Mouse (Mus musculus) midbrain, embryonic 16.5 days (tissue): Measurements from ENCODE around the gene Prkcsh. TPM values are rescaled to one million over a fixed set of nuclear protein-coding genes. Genes with fewer than 3 reads are reported as not detected.

Experiments used
- ATAC-seq: fragments of 200-750 bp; cut with Nextera tagmentation; 2 replicates; pipeline ENCODE4 v1.8.0; 2017; ENCODE audit warnings: moderate TSS enrichment
- H3K27ac ChIP-seq: fragments of 300-500 bp; sonication (generic); 2 replicates; pipeline ENCODE4 v1.5.1; 2014; ENCODE audit warnings: mild to moderate bottlenecking, low read length, mixed read lengths
- H3K27me3 ChIP-seq: fragments of 300-500 bp; sonication (generic); 2 replicates; pipeline ENCODE4 v1.6.1; 2014; ENCODE audit warnings: low read depth, low read length, mixed read lengths; ENCODE audit not compliant: control insufficient read depth, insufficient read depth
- H3K36me3 ChIP-seq: fragments of 300-500 bp; sonication (generic); 2 replicates; pipeline ENCODE4 v1.6.1; 2014; ENCODE audit warnings: mild to moderate bottlenecking, low read length, moderate library complexity, mixed read lengths; ENCODE audit not compliant: control insufficient read depth, insufficient read depth
- H3K4me1 ChIP-seq: fragments of 300-500 bp; sonication (generic); 2 replicates; pipeline ENCODE4 v1.6.1; 2014; ENCODE audit warnings: mild to moderate bottlenecking, low read length, mixed read lengths; ENCODE audit not compliant: control insufficient read depth, insufficient read depth
- H3K4me2 ChIP-seq: fragments of 300-500 bp; sonication (generic); 2 replicates; pipeline ENCODE4 v1.6.1; 2014; ENCODE audit warnings: mild to moderate bottlenecking, low read length, mixed read lengths
- H3K4me3 ChIP-seq: fragments of 300-500 bp; sonication (generic); 2 replicates; pipeline ENCODE4 v1.5.1; 2014; ENCODE audit warnings: low read depth, mild to moderate bottlenecking, low read length, moderate library complexity, mixed read lengths
- H3K9ac ChIP-seq: fragments of 300-500 bp; sonication (generic); 2 replicates; pipeline ENCODE4 v1.6.1; 2014; ENCODE audit warnings: low read depth, low read length, mixed read lengths
- H3K9me3 ChIP-seq: fragments of 300-500 bp; sonication (generic); replicated peaks from 2 replicates; pipeline ENCODE4 v1.6.1; 2014; ENCODE audit warnings: mild to moderate bottlenecking, low read length, mixed read lengths; ENCODE audit not compliant: control insufficient read depth, poor library complexity, severe bottlenecking
- WGBS: fragments of 180-500 bp; shearing (Covaris S2); extraction: QIAGEN DNeasy Blood & Tissue Kit; methylation state at CpG from one replicate; pipeline ENCODE4 v1.1.7; 2014; 5-methylcytosine and 5-hydroxymethylcytosine counted together
- polyA plus RNA-seq: library from polyadenylated mRNA; unstranded; fragments of >200 nt; fragmentation: Nextera tagmentation; extraction: Ambion mirVana; gene quantifications from 2 replicates; pipeline ENCODE4 v1.2.1, GENCODE M21; 2015

Prkcsh gene
- polyA plus RNA-seq, 1 experiment from 2014 or later, result 83.0 TPM

DNA sequence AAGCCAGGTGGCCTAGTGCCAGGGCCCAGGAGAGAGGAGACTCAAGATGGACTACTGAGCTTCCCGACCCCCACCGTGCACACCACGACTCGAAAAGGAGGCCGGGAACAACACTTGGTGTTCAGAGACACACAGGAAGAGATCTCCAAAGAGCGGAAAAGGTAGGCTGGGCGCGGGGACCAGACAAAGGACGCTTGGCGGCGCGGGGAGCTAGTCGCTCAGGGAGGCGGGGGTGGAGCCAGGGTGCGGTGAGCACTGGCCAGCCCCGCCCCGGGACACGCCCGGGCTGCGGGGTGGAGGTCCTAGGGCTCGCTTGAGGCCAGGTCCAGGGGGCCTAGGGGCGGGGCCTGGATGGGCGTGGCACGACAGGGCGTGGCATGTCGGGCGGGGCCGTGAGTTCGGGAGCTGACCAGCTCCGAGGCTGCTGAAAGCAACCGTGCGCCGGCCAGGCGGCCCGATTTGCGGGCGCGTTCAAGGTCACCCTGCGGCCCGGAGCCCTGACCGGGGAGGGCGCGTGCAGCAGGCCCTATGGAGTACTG lies 47.8 kb downstream of the Prkcsh start:
- H3K27me3 ChIP-seq, result no peaks in the 10 kb centered on the region
- peak overlapping the region; percentile 98 for H3K4me3 ChIP-seq
- H3K4me1 ChIP-seq, result peaks cover 33% of the 10 kb centered on the region
- no peaks in the 10 kb centered on the region for H3K36me3 ChIP-seq
- H3K4me2 ChIP-seq, result peak overlapping the region; percentile 91
- WGBS, result under 1% methylated on average over 40 of the region's 43 CpGs
- peak; percentile 8 for ATAC-seq
- H3K9ac ChIP-seq, result peak overlapping the region; percentile 99
- H3K27ac ChIP-seq, result peak overlapping the region; percentile 95
- H3K9me3 ChIP-seq, result no peaks in the 10 kb centered on the region

DNA sequence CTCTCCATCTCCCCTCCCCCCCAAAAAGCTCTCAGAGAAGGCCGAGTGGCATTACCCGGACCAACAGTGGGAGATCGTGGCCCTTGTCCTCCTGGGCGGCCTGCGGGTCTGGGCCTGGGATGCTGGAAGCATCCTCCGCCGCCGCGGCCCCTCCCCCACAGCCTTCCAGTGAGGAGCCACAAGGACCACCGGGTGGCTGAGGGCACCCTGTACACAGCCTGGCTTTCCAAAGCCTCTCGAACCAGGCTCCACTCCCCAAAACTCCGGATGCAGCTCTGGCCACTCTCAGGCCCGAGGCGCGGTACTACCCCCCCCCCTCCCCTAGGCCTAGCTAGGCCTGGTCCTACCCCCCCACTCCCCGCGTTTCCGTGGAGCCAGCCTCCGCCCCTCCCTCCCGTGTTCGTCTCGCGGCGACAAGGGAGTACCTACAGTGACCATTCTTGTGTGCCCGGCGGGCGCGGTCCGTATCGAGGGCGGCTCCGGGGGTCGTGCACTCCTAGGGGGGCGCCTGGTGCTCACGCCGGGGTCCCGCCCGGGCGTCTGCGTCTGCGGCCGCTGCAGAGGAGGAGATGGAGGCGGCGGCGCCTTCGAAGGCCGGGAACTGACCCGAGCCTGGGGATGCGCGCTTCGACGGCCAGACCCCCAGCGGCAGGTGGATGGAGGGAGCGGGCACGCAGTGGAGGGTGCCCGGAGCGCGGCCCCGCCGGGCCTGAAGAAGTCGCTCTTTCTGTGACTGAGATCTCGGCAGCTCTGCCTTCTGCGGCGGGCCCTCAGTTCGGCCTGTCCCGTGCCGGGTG lies 48.8 kb downstream of the Prkcsh start:
- Histone ChIP-seq H3K4me2 (peak overlapping the region; percentile 91), H3K9ac (peak overlapping the region; percentile 99), H3K9me3 (no peaks in the 10 kb centered on the region), H3K4me3 (peak overlapping the region; percentile 98), H3K27me3 (no peaks in the 10 kb centered on the region), H3K4me1 (peaks cover 33% of the 10 kb centered on the region), H3K36me3 (no peaks in the 10 kb centered on the region), H3K27ac (peak overlapping the region; percentile 95)
- under 1% methylated on average over 55 of the region's 67 CpGs for WGBS
- ATAC-seq, result peak; percentile 22

DNA sequence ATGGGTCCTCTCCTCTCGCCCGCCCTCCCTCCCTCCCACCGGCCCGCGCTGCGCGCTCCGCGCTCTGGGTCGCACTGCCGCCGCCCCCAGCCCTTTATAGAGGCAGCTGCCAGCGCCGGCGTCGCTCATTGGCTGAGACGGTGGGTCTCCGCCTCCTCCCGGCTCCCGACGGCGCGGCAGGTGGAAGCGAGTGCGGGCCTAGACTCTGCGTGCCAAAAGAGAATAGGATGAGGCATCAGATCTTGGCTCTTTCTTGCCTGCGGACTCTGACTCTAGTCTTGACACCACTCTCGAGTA lies 49.3 kb downstream of the Prkcsh start, which contains the start of gene Elavl3:
Elavl3 (minus strand) TSS at position 66 of the 297 bp plus-strand sequence.
- Histone ChIP-seq H3K4me3 (peak within 1 kb of the TSS; percentile 98), H3K27ac (peak within 1 kb of the TSS; percentile 95), H3K4me2 (peak within 1 kb of the TSS; percentile 91), H3K36me3 (no peaks in the 10 kb centered on the region; the same call in 1 of the 2 replicates), H3K27me3 (no peaks in the 10 kb centered on the region), H3K9ac (peak within 1 kb of the TSS; percentile 99), H3K4me1 (peaks cover 28% of the 10 kb centered on the region), H3K9me3 (no peaks in the 10 kb centered on the region)
- ATAC-seq, result peak; percentile 72
- under 1% methylated on average over 19 of the region's 28 CpGs for WGBS

- no peak for ATAC-seq
- no peaks in the 10 kb centered on the region for H3K27me3 ChIP-seq
- no peak overlapping the region for H3K4me2 ChIP-seq
- H3K9me3 ChIP-seq, result no peaks in the 10 kb centered on the region
- peaks cover 11% of the 10 kb centered on the region for H3K4me1 ChIP-seq
- H3K27ac ChIP-seq, result no peak overlapping the region
- no peak overlapping the region for H3K9ac ChIP-seq
- peaks cover 11% of the 10 kb centered on the region for H3K36me3 ChIP-seq
- WGBS, result 37% methylated on average over 6 of the region's 7 CpGs
- no peak overlapping the region for H3K4me3 ChIP-seq
These were observed 51.1 kb downstream of the Prkcsh start for GRCm38 (mm10) chr9:22053657-22054056.

- WGBS, result 3% methylated on average over 32 of the region's 32 CpGs
These were observed 51.9 kb downstream of the Prkcsh start for GRCm38 (mm10) chr9:22054411-22055076.

GRCm38 (mm10) chr9:22055713-22056112 lies 53.1 kb downstream of the Prkcsh start:
- Histone ChIP-seq H3K36me3 (peaks cover 14% of the 10 kb centered on the region), H3K9me3 (no peaks in the 10 kb centered on the region)

More at GRCm38 (mm10) chr9:22054411-22055076, 51.9 kb downstream of the Prkcsh start:
- no peaks in the 10 kb centered on the region for H3K27me3 ChIP-seq
- ATAC-seq, result peak; percentile 44
- H3K9me3 ChIP-seq, result no peaks in the 10 kb centered on the region
- H3K27ac ChIP-seq, result peak overlapping the region; percentile 43; the same call in 1 of the 2 replicates
- peaks cover 2% of the 10 kb centered on the region; the same call in 1 of the 2 replicates for H3K4me1 ChIP-seq
- no peak overlapping the region; the same call in 1 of the 2 replicates for H3K9ac ChIP-seq
- H3K4me2 ChIP-seq, result peak overlapping the region; percentile 52
- H3K36me3 ChIP-seq, result peaks cover 13% of the 10 kb centered on the region
- peak overlapping the region; percentile 27 for H3K4me3 ChIP-seq

DNA sequence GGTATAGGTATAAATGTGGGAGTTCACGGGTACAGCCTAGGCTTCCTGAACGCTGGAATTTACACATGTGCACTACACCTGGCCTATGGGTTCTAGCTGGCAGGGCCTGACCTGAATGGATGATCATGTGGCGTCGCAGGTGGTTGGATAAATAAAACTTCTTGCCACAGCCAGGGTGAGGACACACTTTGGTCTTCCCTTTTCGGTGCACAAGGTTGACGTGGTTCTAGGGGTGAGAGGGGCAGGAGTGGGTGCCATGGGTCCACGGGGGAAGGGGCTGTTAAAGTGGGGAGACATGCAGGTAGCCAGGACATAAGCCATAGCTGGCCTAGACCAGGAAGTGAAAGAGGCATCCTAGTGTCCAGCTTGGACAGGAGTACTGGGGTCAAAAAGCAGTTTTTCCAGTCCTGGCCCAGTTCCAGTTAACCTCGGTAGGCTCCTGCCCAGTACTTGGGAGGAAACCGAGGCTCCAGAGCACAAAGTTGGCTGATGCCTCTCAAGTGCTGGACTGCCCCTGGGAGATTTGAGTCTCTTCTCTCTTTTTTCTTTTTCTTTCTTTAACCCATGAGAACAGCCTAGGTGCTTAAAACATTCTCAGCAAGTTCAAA lies 53.8 kb downstream of the Prkcsh start:
- no peak overlapping the region for H3K4me2 ChIP-seq
- no peak overlapping the region for H3K27ac ChIP-seq
- H3K9ac ChIP-seq, result no peak overlapping the region
- ATAC-seq, result no peak
- peaks cover 14% of the 10 kb centered on the region for H3K36me3 ChIP-seq
- H3K4me1 ChIP-seq, result 0 out of 2 replicates have a peak, but pooled peaks cover 2% of the 10 kb centered on the region
- H3K9me3 ChIP-seq, result no peaks in the 10 kb centered on the region
- WGBS, result 75% methylated on average over 9 of the region's 9 CpGs
- no peaks in the 10 kb centered on the region for H3K27me3 ChIP-seq
- no peak overlapping the region for H3K4me3 ChIP-seq

More at GRCm38 (mm10) chr9:22055713-22056112, 53.1 kb downstream of the Prkcsh start:
- Histone ChIP-seq H3K4me3 (no peak overlapping the region), H3K27me3 (no peaks in the 10 kb centered on the region), H3K27ac (no peak overlapping the region), H3K4me2 (no peak overlapping the region), H3K4me1 (0 out of 2 replicates have a peak, but pooled peaks cover 2% of the 10 kb centered on the region), H3K9ac (no peak overlapping the region)
- 43% methylated on average over 29 of the region's 29 CpGs for WGBS
- no peak for ATAC-seq

DNA sequence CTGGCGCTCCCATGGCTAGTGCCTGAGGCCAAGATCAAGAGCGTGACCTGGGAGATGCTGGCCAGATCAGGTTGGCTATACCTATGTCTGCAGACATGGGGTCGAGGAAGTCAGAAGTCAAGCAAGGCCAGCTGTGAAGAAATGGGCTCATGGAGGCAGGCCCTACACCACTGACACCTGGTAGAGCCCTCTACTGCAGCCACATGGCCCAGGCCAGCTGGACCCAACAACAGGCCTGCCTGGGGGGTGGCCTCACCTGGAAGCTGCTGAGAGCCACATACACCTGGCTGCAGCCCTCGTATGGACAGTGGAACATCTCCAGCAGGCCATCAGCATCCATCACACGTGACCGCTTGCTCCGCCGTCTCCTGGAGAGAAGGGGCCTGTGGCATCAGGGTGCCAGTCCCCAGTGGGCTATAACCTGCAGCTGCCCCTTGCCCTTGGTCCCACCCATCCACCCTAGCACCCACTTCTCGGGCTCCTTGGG lies 54.5 kb downstream of the Prkcsh start:
- Histone ChIP-seq H3K4me1 (0 out of 2 replicates have a peak, but pooled peaks cover 2% of the 10 kb centered on the region), H3K4me2 (no peak overlapping the region), H3K9ac (no peak overlapping the region), H3K36me3 (peaks cover 14% of the 10 kb centered on the region), H3K9me3 (no peaks in the 10 kb centered on the region), H3K27ac (no peak overlapping the region), H3K4me3 (no peak overlapping the region), H3K27me3 (no peaks in the 10 kb centered on the region)
- ATAC-seq, result no peak
- WGBS, result 92% methylated on average over 9 of the region's 9 CpGs
